Mouse (Mus musculus): ENCODE results near the gene Slc17a8.
"Not testable (repeated sequence)": the region's sequence is repeated elsewhere in the genome, so short reads cannot be mapped to it uniquely, and the experiment has no call there.

Slc17a8 gene

GRCm38 (mm10) chr10:89592797-89593196, 28.3 kb downstream of the Slc17a8 start:
- DNase-seq (ENCODE audit: low read depth in 1 of 2, low spot score in 2 of 2), result no peak

- no peak for DNase-seq (ENCODE audit: low read depth in 1 of 2, low spot score in 2 of 2)
These were observed 31.2 kb downstream of the Slc17a8 start for GRCm38 (mm10) chr10:89589877-89590276.

- DNase-seq (ENCODE audit: low read depth in 1 of 2, low spot score in 2 of 2), result no peak
These were observed 32.3 kb downstream of the Slc17a8 start for GRCm38 (mm10) chr10:89588708-89589107.

DNA sequence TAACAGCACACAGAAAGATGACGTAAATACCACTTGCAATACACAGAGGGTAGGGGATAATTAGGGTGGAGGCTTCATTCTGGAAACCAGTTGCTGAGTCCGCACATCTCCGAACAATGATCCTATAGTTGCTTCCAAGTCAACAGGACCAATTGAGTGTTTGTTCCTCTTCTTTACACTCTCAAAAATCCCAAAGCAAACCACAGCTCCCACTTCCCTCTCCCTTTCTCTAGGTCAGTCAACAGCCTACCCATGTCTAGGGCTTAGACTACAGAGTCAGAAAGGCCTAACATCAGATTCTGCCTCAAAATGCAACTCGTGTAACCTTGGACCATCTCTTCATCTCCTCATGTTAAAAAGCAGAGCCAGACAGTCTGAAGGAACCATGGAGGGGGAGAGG, 36.3 kb downstream of the Slc17a8 start:
- DNase-seq (ENCODE audit: low read depth in 1 of 2, low spot score in 2 of 2), result no peak

DNA sequence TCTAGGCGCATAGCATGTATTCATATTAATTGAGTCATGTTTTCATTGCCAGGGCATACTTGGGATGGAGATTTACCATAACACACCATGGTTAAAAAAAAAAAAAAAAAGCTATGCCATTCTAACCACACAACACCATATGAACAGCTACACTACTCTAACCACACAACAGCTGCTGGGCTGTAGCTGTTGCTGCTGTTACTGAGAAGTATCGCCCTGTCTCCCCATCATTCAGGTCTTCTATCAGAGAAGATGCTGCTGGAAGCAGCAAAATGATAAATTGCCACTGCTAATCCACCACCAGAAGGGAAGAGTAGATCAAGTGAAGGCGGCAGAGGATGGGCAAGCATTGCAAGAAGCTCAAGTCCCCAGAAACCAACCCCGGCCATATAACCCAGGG, 42.3 kb downstream of the Slc17a8 start:
- no peak for DNase-seq (ENCODE audit: low read depth in 1 of 2, low spot score in 2 of 2)

DNA sequence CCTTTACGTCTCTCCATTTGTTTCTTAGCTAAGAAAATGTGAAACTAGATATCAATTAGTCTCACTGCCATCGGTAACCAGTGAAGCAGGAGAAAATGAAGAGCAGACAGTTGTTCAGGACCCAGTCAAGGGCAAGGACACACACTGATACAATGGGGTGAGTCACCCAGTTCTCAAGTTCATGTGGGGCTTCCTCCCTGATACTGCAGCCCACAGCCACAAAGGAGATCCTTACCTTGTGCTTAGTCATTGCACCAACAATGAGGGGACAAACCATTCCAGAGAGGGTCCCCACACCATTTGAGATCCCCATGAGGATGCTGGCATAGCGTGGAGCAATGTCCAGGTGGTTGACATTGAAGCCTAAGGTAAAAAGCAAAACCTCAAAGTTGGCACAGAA, 43.4 kb downstream of the Slc17a8 start:
- DNase-seq (ENCODE audit: low read depth in 1 of 2, low spot score in 2 of 2), result no peak

- no peak for DNase-seq (ENCODE audit: low read depth in 1 of 2, low spot score in 2 of 2)
These were observed 47.6 kb downstream of the Slc17a8 start for GRCm38 (mm10) chr10:89573421-89573820.

DNA sequence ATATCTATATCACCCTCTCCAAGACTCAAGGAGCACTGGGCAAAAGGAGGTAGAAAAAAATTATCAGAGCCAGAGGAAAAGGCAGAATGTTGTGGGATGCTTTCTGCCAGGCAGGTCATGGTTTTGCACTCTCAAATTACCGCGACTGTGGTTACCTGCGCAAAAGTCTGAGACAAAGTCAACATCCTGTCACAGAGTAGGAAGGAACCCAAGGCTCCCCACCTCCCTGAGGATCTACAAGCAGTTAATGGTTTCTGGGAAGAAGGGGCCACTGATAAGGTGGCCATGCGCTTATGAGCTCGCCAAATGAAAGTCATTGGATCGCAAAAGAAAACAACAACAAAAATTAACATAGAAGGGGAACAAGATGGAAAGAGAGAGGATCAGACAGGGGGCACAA, 48.1 kb downstream of the Slc17a8 start:
- no peak for DNase-seq (ENCODE audit: low read depth in 1 of 2, low spot score in 2 of 2)

- DNase-seq (ENCODE audit: low read depth in 1 of 2, low spot score in 2 of 2), result no peak
These were observed 53.7 kb downstream of the Slc17a8 start for GRCm38 (mm10) chr10:89567391-89567790.

DNA sequence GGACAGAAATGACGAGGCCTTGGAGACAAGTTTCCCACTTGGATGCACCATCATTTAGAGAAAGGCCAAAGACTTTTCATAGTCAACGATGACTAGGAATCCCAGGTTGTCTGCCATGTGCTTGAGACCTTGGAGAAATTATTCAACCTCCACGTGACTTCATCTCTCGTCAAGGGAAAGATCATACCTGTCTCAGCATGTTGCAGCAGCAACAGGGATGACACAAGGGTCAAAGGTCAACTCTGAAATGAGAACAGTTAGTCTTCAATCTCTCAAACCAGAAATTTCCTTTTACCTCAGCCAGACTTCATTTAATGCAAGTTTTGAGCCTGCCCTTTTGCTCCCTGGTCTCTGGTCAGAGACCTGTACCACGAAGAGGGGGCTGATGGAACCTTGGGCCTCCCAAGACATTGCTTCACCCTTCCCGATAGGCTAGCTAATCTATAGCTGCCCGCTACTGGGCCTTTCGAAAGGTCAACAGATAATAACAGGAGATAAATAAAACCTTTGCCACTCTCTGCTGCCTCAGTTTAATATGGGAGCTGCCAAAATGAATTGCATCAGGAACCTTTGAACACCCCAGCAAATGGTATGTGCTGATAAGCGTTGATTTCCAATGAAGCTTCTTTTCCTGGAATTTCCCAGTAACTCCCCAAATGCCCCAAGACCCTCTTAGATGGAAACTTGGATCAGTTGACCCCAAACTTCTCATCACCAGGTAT, 55.6 kb downstream of the Slc17a8 start:
- DNase-seq (ENCODE audit: low read depth in 1 of 2, low spot score in 2 of 2), result no peak

- no peak for DNase-seq (ENCODE audit: low read depth in 1 of 2, low spot score in 2 of 2)
These were observed 58.9 kb downstream of the Slc17a8 start for GRCm38 (mm10) chr10:89562113-89562512.

- DNase-seq (ENCODE audit: low read depth in 1 of 2, low spot score in 2 of 2), result no peak
These were observed 61.7 kb downstream of the Slc17a8 start for GRCm38 (mm10) chr10:89559351-89559750.

DNA sequence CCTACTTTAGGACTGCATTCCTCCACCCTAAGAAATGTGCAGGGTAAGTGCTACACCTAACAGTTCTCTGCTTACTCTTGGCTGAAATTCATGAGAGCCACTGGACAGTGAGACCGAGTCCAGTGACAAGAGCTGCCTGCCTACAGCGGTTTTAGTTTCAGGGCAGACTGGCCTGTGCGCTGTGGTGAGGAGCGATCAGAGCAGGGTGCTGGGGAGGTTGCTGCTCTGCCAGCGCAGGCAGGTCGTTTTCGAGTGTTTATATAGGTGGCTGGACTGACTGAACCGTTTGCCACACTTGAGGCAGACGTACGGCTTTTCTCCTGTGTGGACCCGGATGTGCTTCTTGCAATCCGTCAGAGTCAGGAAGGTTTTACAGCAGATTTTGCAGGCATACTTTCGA, 66.2 kb downstream of the Slc17a8 start:
- not testable (repeated sequence) for DNase-seq (ENCODE audit: low read depth in 1 of 2, low spot score in 2 of 2)

GRCm38 (mm10) chr10:89553855-89554254, 67.2 kb downstream of the Slc17a8 start:
- DNase-seq (ENCODE audit: low read depth in 1 of 2, low spot score in 2 of 2), result not testable (repeated sequence)

- no peak for DNase-seq (ENCODE audit: low read depth in 1 of 2, low spot score in 2 of 2)
These were observed 68.0 kb downstream of the Slc17a8 start for GRCm38 (mm10) chr10:89553015-89553414.

DNA sequence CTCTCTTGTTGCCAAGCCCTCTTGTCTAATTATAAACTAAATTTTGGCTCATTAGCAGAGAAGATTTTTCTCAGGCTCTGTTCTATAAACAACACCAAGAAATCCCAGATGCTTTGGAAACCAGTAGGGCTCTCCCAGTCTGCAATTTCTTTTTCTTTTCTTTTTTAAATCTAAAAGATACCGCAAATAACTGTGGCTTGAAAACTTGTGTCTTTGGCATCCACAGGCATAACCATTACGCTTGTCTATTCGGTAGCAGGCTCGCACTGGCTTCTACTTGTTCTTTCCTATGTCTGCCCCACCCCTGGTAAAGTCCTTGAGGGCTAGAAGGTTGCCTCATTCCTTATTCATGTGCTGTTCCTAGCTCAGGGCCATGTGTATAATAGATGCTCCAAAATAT, 69.4 kb downstream of the Slc17a8 start:
- DNase-seq (ENCODE audit: low read depth in 1 of 2, low spot score in 2 of 2), result no peak

GRCm38 (mm10) chr10:89548028-89548427, 73.0 kb downstream of the Slc17a8 start:
- DNase-seq (ENCODE audit: low read depth in 1 of 2, low spot score in 2 of 2), result no peak

DNA sequence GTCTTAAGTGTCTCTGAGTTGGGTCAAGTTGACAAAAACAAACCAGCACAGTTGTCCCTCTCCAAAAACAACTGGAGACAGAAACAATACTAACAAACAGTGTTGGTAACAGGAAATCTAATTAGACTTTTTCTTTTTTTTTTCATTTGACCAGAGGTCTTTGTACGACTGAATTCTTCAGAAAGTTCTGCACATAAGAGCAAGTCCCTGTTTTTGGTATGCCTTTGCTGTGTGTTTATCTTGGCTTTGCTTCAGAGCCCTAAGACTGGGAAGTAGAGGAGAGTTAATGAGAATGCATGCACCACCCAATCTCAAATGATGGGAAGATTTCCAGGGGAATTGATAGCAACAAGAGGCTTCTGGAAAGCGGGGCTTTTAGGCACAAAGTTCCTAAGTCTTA, 74.1 kb downstream of the Slc17a8 start:
- DNase-seq (ENCODE audit: low read depth in 1 of 2, low spot score in 2 of 2), result no peak

DNA sequence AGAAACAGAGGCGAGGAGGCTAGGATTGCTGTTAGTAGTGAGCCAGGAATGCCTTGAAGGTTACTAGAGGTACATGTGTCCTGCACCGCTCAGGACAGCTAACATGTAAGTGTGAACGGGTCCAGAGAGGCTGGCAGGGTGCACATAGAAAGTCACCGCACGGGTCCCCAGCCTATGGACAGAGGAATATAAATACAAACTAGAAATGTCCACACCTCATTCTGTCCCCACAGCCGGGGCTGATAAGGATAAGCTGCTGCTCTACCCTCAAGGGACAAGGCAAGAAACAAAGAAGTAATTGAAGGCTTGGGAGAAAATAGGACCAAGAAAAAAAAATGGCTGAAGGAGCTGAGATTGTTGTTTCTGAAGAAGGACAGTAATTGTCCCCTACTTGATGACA, 77.2 kb downstream of the Slc17a8 start:
- DNase-seq (ENCODE audit: low read depth in 1 of 2, low spot score in 2 of 2), result no peak

DNA sequence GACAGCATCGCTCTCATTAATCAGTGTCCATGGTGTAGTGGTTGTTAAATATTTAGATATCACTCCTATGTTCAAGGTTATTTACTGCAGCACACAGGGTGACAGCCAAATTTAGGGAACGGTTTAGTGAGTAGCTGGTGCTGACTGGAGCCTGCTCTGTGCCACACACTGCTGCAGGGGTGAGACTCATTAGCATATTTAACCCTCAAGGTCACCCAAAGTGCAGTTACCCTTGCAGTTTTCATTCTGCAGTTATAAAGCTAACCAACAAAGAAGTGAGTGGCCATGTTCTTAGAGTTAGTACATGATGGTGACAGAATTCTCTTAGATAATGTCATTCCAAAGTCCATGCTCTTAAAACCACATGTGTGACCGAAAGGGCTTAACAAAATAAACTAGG, 78.7 kb downstream of the Slc17a8 start:
- no peak for DNase-seq (ENCODE audit: low read depth in 1 of 2, low spot score in 2 of 2)

DNA sequence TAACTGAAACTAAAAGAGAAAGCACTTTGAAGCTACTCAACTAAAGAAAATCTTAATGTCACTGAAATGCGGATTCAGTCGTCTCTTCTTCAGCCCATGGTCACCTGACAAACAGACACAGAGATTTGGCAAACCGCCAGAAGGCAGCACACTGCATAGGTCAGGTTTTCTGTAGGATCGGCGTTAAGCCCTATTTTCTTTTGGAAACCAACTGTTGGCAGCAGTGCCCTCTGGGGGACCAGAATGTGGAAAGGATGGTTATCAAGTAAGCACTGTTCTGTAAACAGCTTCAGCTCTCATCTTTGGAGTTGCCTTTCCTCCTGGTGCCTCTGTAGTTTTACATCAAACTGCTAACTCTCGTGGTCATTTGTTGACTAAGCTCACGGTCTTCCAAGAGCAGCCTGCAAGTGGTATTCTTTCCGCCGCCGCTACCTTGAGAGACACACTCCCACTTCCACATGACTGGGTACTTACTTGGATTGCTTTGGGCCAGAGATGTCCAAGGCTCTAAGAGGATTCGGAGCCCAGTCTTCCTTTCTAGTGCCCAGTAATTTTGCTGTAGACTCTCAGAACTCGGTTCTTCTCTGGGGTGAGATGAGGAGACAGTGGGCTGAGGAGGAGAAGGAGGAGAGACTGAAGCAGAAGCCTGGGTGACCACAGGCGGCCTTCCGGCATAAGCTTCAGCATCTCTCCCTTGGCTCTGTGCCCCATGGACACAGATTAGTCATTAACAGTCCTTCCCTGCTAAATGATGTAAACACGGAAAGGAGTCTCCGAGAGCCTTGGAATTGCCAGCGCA, 87.9 kb downstream of the Slc17a8 start, which contains the start of gene Nr1h4:
Gene Nr1h4, minus strand, starts transcription at position 657 of the 799 bp plus-strand sequence.
- no peak for DNase-seq (ENCODE audit: low read depth in 1 of 2, low spot score in 2 of 2)

DNA sequence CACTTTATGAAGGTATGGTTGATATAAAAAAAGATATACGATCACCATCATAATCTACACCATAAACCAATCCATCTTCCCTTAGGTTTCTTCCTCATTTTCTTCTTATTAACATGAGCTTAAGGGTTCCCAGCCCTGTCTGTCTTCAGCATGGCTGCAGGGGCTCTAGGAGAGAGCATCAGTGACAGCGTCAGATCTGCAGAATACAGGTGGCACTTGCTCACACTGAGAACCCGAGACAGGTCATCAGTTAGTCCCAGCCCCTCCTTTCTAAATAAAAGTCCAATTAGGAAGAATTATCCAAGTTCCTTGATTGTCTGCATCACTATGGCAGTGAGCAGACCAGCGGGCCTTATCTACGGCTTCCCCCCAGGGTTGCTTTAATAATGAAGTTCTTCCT, 88.6 kb downstream of the Slc17a8 start:
- DNase-seq (ENCODE audit: low read depth in 1 of 2, low spot score in 2 of 2), result no peak
